Mouse (Mus musculus): Measurements from ENCODE around the gene Rbm4b.

- TF ChIP-seq CTCF (conservative IDR thresholded peaks at IDR 0.05; ENCODE audit: low read length): no peak
- TF ChIP-seq NANOG (IDR thresholded peaks at IDR 0.05; ENCODE audit: borderline replicate concordance, low read length): no peak
Measured at GRCm38 (mm10) chr19:4811063-4811908, 55.0 kb downstream of the Rbm4b start, which contains the start of the genes Gm21992 and Rbm14.
